Mouse (Mus musculus): ENCODE data around the gene Adm.
"Not testable (repeated sequence)": the region's sequence is repeated elsewhere in the genome, so short reads cannot be mapped to it uniquely, and the experiment has no call there.

Gene Adm

DNA sequence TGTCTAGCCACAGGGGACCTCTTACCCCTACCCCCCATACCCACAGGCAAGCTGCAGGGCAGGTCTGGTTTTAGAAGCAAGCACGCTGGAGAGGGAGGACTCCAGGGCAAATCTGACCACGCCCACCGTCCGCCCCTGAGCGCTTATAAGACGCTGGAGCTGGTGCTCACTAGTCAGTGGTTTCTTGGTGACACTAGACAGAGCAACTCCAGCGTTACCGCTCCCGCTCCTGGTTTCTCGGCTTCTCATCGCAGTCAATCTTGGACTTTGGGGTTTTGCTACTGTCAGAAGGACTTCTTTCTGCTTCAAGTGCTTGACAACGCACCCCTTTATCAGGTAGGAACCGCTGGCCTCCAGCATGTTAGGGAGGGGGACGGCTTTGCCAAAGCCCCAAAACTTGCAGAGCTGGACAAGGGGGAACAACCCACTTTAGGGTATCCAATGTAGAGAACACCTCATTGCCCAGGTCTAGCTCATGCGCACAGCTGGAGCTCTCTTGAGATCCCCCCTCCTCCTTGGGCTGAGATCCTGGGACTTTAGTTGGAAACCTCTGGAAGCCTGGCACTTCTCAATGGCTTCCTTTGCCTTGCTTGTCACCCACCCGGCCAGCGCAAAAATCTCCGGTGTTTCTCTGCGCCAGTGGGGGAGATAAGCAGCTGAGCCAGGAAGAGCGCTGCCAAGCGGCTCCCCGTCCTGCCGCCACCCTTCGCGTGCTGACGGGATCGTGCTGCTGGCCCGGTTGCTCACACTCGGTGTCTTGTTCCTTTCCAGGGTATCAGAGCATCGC lies at the start of gene Adm:
TSS of gene Adm (plus strand) at position 176 of the 787 bp plus-strand sequence.
- peak; percentile 71 for DNase-seq (ENCODE audit: low read depth, low spot score)

GRCm38 (mm10) chr7:110583705-110584104 lies 43.8 kb upstream of the Adm start:
- DNase-seq (ENCODE audit: low read depth, low spot score), result no peak

- peak; percentile 27 for DNase-seq (ENCODE audit: low read depth, low spot score)
Measured at GRCm38 (mm10) chr7:110584159-110584558, 43.3 kb upstream of the Adm start.

DNA sequence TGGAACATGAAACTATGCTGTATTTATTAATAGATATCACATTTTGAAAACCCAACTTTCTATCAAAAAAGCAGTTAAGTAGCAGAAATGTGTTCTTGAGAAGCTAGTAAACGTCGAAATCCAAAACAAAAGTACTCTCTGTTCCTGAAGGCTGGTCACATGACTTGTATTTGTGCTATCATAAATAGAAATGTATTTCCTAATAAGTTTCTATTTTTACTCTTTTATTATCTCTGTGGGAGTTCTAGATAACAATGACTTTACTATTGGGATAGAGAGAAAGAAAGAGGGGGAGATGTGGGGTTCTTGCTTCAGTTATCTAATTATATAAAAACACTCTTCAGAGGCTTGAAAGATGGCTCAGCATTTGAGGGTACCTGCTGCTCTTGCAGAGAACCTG lies 42.2 kb upstream of the Adm start:
- no peak for DNase-seq (ENCODE audit: low read depth, low spot score)

DNA sequence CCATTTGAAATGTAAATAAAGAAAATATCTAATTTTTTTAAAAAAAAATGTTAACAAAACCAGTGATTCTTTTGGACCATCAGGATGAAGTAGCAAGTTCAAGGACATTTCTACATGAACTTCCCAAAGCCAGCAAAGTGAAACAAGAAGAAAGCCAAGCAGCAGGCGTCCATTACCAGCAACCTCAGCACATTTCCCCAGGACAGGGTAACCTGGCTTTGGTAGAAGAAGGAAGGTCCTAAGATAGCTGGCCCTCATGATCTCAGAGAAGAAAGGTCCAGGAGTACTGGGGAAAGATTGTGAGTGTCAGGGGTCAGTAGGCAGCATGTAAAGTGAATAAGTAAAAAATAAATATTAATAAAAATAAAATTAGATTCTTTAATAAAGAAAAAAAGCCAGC lies 39.7 kb upstream of the Adm start:
- no peak for DNase-seq (ENCODE audit: low read depth, low spot score)

GRCm38 (mm10) chr7:110593991-110594390 lies 33.5 kb upstream of the Adm start:
- DNase-seq (ENCODE audit: low read depth, low spot score), result not testable (repeated sequence)

DNA sequence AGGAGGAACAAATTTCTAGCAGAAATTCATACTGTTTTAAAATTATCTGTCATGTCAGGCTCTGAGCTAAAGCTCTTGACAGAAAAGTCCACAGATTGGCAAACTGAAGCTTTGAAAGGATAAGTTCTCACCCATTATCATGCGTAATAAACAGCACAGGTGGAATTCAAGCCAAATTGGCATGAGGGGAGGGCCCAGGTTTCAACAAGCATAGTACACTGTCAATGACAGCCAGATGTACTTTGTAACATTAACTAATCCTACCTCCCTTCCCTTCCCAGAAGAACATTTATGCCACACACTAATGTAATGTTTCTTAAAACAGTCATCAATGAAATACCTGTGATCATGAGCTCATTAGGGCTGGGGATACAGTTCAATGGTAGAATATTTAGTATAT lies 30.3 kb upstream of the Adm start:
- no peak for DNase-seq (ENCODE audit: low read depth, low spot score)

GRCm38 (mm10) chr7:110605476-110605875 lies 22.0 kb upstream of the Adm start:
- no peak for DNase-seq (ENCODE audit: low read depth, low spot score)

DNA sequence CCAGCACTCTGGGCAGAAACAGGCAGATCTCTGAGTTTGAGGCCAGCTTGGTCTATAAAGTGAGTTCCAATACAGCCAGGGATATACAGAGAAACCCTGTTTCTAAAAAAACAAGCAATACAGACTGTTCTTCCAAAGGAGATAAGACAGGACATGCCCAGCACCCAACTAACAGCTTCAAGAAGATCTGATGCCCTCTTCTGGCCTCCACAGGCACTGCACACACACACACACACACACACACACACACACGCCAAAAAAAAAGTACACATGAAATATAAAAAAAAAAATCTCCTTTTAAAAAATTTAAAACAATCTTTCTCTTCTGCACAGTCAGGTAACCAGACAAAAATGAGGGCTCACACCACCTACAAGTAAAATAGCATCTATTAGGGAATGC lies 20.6 kb upstream of the Adm start:
- DNase-seq (ENCODE audit: low read depth, low spot score), result no peak

DNA sequence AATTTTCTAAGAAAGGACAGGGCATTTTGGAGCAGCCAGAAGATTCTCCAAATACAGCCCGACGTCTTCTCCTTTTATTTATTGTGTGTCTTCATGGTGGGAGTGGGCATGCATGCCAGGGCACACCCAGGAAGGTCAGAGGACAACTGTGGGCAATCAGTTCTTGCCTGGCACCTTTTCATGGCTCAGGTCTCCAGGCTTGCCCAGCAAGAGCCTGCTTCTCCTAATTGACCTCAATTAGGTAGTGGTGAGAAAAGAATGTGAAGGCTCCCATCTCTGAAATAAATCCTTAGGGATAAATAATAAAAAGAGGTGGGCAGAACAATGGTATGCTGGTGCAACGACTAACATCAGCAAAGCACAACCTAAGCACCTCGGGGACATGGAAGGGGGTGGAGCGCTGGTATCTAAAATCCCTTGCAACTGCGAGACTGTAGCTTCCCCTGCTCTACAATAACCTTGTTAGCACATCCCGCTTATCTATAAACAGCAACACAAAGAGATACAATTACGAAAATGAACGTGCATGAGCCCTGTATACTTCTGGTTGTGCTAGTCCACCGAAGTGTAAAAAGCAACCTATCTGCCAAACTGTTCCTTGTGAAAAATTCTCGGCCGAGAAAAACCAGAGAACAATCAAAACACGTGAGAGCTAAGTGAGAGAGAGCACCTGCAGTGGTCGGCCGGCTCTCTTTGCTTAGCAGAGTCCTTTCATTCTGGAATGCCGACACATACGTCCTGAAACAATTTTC lies 13.9 kb upstream of the Adm start:
- DNase-seq (ENCODE audit: low read depth, low spot score), result peak; percentile 41

GRCm38 (mm10) chr7:110614133-110615063 lies 13.1 kb upstream of the Adm start, which contains the start of gene Sbf2:
Sbf2 (minus strand) TSS chr7:110614922.
- peak; percentile 91 for DNase-seq (ENCODE audit: low read depth, low spot score)

- DNase-seq (ENCODE audit: low read depth, low spot score), result peak; percentile 71
Measured at GRCm38 (mm10) chr7:110615151-110615631, 12.3 kb upstream of the Adm start.

DNA sequence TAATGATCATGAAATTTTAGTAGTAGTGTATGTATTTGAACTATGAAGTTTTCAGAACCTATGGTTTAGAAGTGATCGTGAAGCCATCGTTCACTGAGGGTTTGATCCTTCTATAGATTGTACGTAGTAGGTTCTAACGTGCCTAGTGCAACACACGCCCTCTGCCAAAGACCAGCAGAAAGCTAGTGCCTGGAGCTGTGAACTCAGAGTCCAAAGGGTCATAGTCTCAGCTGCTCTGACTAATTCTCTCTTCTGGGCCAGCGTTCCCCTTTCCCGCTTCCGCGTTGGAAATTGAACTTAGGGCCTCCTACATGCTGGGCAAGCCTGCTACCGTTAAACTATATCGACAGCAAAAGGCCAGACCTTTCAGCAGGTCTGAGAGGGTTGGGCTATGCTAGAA lies 11.7 kb upstream of the Adm start:
- no peak for DNase-seq (ENCODE audit: low read depth, low spot score)

GRCm38 (mm10) chr7:110619086-110619611 lies 8.3 kb upstream of the Adm start:
- no peak for DNase-seq (ENCODE audit: low read depth, low spot score)

- DNase-seq (ENCODE audit: low read depth, low spot score), result no peak
Measured at GRCm38 (mm10) chr7:110624067-110624466, 3.4 kb upstream of the Adm start.

DNA sequence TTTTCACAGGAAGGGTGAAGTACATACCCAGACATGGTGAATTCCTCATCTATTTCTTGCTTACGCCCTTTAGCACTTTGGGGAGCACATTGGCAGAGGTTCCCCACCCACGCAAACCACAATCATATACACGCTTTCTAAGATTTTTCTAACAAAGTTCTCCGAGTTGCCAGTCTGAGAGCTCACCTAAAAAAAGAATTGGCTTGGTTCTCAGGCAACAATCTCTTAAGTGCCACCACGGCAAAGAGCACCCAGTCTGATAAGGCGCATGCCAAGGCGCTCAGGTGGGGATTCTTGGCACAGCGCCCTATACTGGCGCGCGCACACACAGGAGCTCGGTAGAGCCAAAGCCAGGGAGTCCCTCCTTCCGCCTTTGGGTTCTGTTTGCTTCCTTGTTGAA lies 2.5 kb upstream of the Adm start:
- peak; percentile 37 for DNase-seq (ENCODE audit: low read depth, low spot score)

DNA sequence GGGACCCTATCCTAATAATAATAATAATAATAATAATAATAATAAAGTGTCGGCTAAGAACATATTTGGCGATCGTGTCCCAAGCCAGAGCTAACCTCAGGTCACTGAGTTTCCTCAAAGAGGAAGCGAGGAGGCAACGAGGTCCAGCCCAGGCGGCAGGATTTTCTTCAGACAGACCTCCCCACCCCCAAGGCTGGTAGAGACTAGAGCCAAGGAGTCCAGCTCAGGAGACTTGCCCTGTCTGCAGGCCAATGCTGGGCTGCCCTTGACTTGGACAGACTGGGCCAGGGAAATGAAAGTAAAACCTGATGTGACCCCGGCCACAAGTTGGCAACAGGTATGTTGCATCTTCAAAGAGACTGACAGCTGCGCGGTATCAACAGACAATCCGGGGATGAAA lies 2.0 kb upstream of the Adm start:
- no peak for DNase-seq (ENCODE audit: low read depth, low spot score)

DNA sequence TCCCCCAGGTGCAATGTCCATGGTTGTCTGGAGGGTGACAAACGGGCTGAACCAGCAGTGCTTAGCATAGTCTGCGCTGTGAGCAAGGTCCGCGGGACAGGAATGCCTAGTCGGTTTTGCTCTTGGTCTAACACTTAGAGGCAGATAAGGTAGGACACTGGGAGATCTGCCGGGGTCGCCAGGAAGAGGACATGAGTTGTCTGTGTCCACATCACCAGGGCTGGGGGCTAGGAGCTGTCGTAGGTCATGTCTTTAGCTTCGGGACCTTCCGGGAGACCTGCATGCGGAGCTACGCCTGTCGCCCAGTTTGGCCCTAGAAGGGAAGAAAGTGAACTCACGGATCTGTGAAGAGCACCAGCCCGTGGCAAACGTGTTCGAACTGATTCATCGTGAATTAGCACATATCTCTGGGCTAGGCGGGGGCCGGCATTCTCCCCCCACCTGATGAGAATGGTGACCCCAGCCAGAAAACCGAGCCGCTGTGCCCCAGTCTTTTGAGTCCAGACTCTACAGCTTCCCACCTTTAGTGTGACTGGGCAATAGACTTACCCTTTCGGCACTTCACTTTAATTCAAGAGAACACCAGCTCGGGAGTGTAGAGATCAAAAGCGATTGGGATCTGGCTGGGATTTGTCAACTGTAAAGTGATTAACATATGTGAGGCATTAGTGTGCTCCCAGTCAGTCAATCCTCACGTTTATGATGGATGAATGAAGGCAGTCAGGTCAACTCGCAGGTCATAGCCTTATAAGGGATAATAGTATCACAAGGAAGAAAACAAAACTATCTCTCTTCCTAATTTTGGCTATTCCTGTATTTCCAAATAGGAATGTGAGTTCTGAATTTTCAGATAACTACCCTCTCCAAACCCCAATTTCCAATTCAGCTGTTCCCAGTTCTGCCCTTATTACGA lies 1.0 kb upstream of the Adm start:
- no peak for DNase-seq (ENCODE audit: low read depth, low spot score)

DNA sequence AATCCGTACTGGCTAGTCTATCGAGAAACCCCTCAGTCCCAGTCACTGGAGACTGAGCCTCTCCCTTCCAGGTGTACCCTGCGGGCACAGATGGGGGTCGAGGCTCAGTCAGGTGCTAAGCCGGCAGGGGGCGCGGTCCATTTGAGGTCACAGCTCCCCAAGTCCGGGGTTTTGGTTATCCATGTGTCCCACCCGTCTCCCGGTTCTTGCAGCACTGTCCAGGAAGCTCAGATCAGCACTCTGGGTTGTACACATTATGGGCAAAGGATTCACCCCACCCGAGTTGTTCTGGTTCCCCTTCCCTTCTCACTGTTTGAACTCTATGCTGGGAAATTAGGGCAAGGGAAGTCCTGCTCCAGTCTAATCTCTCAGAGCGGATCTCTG lies 370 bp upstream of the Adm start:
- no peak for DNase-seq (ENCODE audit: low read depth, low spot score)

GRCm38 (mm10) chr7:110628273-110628600 lies 776 bp downstream of the Adm start:
- no peak for DNase-seq (ENCODE audit: low read depth, low spot score)
